Comparison of ENCODE assay signal across 9 mouse cellular contexts in the genomic region with DNA sequence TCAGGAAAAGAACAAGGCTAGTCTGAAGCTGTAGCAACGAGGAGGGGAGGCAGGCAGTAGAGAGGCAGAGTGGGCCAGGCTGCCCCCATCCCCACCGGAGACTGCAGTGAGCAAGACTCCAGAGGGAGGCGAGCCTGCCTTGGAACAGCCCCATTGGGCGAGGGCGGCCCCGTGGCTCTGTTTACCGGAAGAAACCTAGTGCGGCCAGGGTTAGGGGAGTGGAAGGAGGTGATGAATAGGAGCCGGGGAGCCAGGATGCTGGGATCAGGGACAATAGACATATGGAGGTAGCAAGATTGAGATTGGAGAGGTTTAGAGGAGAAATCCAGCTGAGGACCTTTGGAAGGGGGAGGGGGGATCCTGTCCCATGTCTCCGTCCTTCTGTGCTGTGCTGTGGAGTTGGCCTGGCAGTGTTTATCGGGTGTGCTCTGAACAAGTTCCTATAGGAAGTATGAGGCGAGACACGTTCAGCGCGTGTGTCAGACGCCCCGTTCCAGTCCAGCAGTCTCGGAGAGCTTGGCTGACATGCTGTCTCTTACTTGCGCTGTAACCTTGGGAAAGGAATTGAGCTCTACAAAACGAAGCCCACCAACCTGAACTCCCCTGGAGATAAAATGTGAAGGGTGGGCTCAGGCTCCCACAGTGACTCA. TPM values are rescaled to one million over a fixed set of nuclear protein-coding genes. Genes with fewer than 3 reads are reported as not detected.
A peak's percentile ranks its signal among the peaks of the same experiment; 100 is the strongest.
DNase-seq lines count a peak whose midpoint lies in the region; ATAC-seq lines count a peak whose summit lies in the region.
"Had no signal": no experiment of that assay in that cellular context is flagged by ENCODE, and none has a peak within 500 bp of the region (broad histone marks: within the 10 kb centered on the region; RNA-seq: fewer than 3 reads in every experiment).

No protein-coding gene starts in this region.

- no peaks in the 10 kb centered on the region for H3K36me3 ChIP-seq in hindbrain, embryonic 10.5 days
- no peaks in the 10 kb centered on the region for H3K36me3 ChIP-seq in liver, embryonic 16.5 days (ENCODE audit: control insufficient read depth, insufficient read depth)

- H3K4me1 ChIP-seq in hindbrain, embryonic 10.5 days (replicated peaks) = peaks cover 83% of the 10 kb centered on the region
- peaks cover 85% of the 10 kb centered on the region for H3K4me1 ChIP-seq in liver, embryonic 16.5 days (ENCODE audit: control insufficient read depth, low read depth, low read length)

- intact Hi-C loops in left cerebral cortex, postnatal 10 days (cut with DNase I) = no loop called here

- H3K9ac ChIP-seq in liver, embryonic 16.5 days (ENCODE audit: low read depth, low read length) = peak overlapping the region; percentile 64

- H3K27ac ChIP-seq in hindbrain, embryonic 10.5 days = peak overlapping the region; percentile 75
- H3K27ac ChIP-seq in liver, embryonic 16.5 days (ENCODE audit: low read length) = peak overlapping the region; percentile 65

- H3K27me3 ChIP-seq in hindbrain, embryonic 10.5 days (ENCODE audit: insufficient read depth, poor library complexity, severe bottlenecking) = peaks cover 46% of the 10 kb centered on the region
- no peaks in the 10 kb centered on the region for H3K27me3 ChIP-seq in liver, embryonic 16.5 days (ENCODE audit: control insufficient read depth, insufficient read depth, low read depth, low read length)

- H3K4me3 ChIP-seq in hindbrain, embryonic 10.5 days = peak overlapping the region; percentile 39
- peak overlapping the region; percentile 35 for H3K4me3 ChIP-seq in liver, embryonic 16.5 days (ENCODE audit: low read depth, low read length)

- WGBS in hindbrain, embryonic 10.5 days = 14% methylated on average over 20 of the region's 20 CpGs
- 14% methylated on average over 20 of the region's 20 CpGs for WGBS in liver, embryonic 16.5 days (ENCODE audit: insufficient replicate concordance)

- H3K4me2 ChIP-seq in liver, embryonic 16.5 days (ENCODE audit: low read depth, low read length) = peak overlapping the region; percentile 73

- ATAC-seq in liver, embryonic 16.5 days (ENCODE audit: low read depth) = peak; percentile 61

- DNase-seq in cerebellum, postnatal 10 days = peak; percentile 40 to 43
- no peak for DNase-seq in cerebellum, adult 11 months
- DNase-seq in embryo, embryonic 10.5 days (ENCODE audit: low spot score) = peak; percentile 58
- peak; percentile 48 for DNase-seq in hindbrain, embryonic 10.5 days (ENCODE audit: low spot score)
- DNase-seq in yolk sac, embryonic 10.5 days (ENCODE audit: low spot score) = no peak
- no peak for DNase-seq in thymus, postnatal 25 days
- no peak for DNase-seq in left cerebral cortex, postnatal 10 days (ENCODE audit: extremely low spot score in 1 of 2, low spot score in 2 of 2)
- DNase-seq: kidney, postnatal 36 days had no signal

- no peaks in the 10 kb centered on the region for H3K9me3 ChIP-seq in hindbrain, embryonic 10.5 days
- no peaks in the 10 kb centered on the region for H3K9me3 ChIP-seq in liver, embryonic 16.5 days (replicated peaks; ENCODE audit: control insufficient read depth, low read length)

RNA-seq across cellular contexts. Expression of a gene that starts 17.7 kb away (rescaled TPM):
- 2.1 and 3.6 TPM in 2 replicates for polyA plus RNA-seq in hindbrain, embryonic 10.5 days (2016; fragmentation: Nextera tagmentation; extraction: Ambion mirVana)
- polyA plus RNA-seq in liver, embryonic 16.5 days (2015; fragmentation: Nextera tagmentation; extraction: Ambion mirVana) = 0.09 and 0.14 TPM in 2 replicates
- total RNA-seq in left cerebral cortex, postnatal 10 days (2021) = 1 to 10 TPM; 2.0 to 2.1 TPM

RNA-seq across cellular contexts. Expression of a gene that starts 31.1 kb away (rescaled TPM):
- polyA plus RNA-seq in hindbrain, embryonic 10.5 days (2016; fragmentation: Nextera tagmentation; extraction: Ambion mirVana) = 0.71 and 1.7 TPM in 2 replicates
- polyA plus RNA-seq in liver, embryonic 16.5 days (2015; fragmentation: Nextera tagmentation; extraction: Ambion mirVana) = 3.9 and 4.4 TPM in 2 replicates
- 1 to 10 TPM; 2.4 to 2.9 TPM for total RNA-seq in left cerebral cortex, postnatal 10 days (2021)

Comparison
In these comparisons a context has a peak if more than half of its experiments do, and no peak if none do; other contexts are left out.
1. DNase-seq: peak in cerebellum, postnatal 10 days (2 of 2), embryo, embryonic 10.5 days (single experiment) and hindbrain, embryonic 10.5 days (single experiment); none in cerebellum, adult 11 months (single experiment), yolk sac, embryonic 10.5 days (single experiment), thymus, postnatal 25 days (single experiment) and left cerebral cortex, postnatal 10 days (0 of 2).